In genomic region chr13:16821785-16822184, GRCm38 (mm10) we compare ENCODE assay signal across 19 mouse cellular contexts.
"Had no signal": no experiment of that assay in that cellular context is flagged by ENCODE, and none has a peak within 500 bp of the region (broad histone marks: within the 10 kb centered on the region; RNA-seq: fewer than 3 reads in every experiment).

No protein-coding gene starts in this region.

- ATAC-seq: midbrain, embryonic 16.5 days had no signal

- H3K27ac ChIP-seq: midbrain, embryonic 10.5 days; midbrain, embryonic 12.5 days; neural tube, embryonic 13.5 days; neural tube, embryonic 15.5 days had no signal

- H3K9ac ChIP-seq: lung, embryonic 14.5 days; midbrain, embryonic 12.5 days; neural tube, embryonic 13.5 days; neural tube, embryonic 15.5 days had no signal

- H3K4me3 ChIP-seq: midbrain, embryonic 10.5 days; midbrain, embryonic 12.5 days; myocyte; neural tube, embryonic 13.5 days; neural tube, embryonic 15.5 days had no signal

- H3K4me1 ChIP-seq: midbrain, embryonic 10.5 days; midbrain, embryonic 12.5 days; neural tube, embryonic 13.5 days; neural tube, embryonic 15.5 days had no signal

- H3K9me3 ChIP-seq: midbrain, embryonic 10.5 days; midbrain, embryonic 12.5 days; neural tube, embryonic 13.5 days; neural tube, embryonic 15.5 days had no signal

- H3K4me2 ChIP-seq: lung, embryonic 14.5 days; midbrain, embryonic 12.5 days; neural tube, embryonic 13.5 days; neural tube, embryonic 15.5 days had no signal

- H3K36me3 ChIP-seq: midbrain, embryonic 10.5 days; midbrain, embryonic 12.5 days; neural tube, embryonic 13.5 days; neural tube, embryonic 15.5 days had no signal

- H3K27me3 ChIP-seq: midbrain, embryonic 12.5 days; neural tube, embryonic 13.5 days; neural tube, embryonic 15.5 days had no signal

- DNase-seq: lung, adult 18-20 months; lung, embryonic 14.5 days; lung, postnatal 10 days; lung, postnatal 4 days; midbrain, embryonic 14.5 days; retina, postnatal 1 day; right cerebral cortex, adult 18-20 months; right cerebral cortex, postnatal 25 days; right cerebral cortex, postnatal 4 days; spleen, adult 18-20 months; thymus, adult 18-20 months; thymus, postnatal 14 days; thymus, postnatal 36 days had no signal
